Mouse (Mus musculus) gonadal fat pad, adult 2 months (tissue): ENCODE measurements around the gene Serpina1a. TPM values are rescaled to one million over a fixed set of nuclear protein-coding genes. Genes with fewer than 3 reads are reported as not detected.
"Not testable (repeated sequence)": the region's sequence is repeated elsewhere in the genome, so short reads cannot be mapped to it uniquely, and the experiment has no call there.

Experiments
- DNase-seq: peaks from one replicate; pipeline ENCODE4 v3.0.0-alpha.2; 2012; ENCODE audit warnings: low read depth
- polyA plus RNA-seq: library from polyadenylated mRNA; depleted of rRNA; stranded (reverse); fragments of >200 nt; gene quantifications from 2 replicates; pipeline ENCODE4 v1.2.3, GENCODE M21; 2012; rRNA removed

The Serpina1a gene
- polyA plus RNA-seq, result 4.8 and 41.4 TPM in 2 replicates

- DNase-seq, result not testable (repeated sequence)
These were observed at the start of gene Serpina1a for GRCm38 (mm10) chr12:103863101-103863974. Gene Serpina1a (minus strand): TSS chr12:103863562.

GRCm38 (mm10) chr12:103909181-103909580 is 45.8 kb upstream of the Serpina1a start:
- DNase-seq, result not testable (repeated sequence)

GRCm38 (mm10) chr12:103907746-103908145 is 44.4 kb upstream of the Serpina1a start:
- not testable (repeated sequence) for DNase-seq

- DNase-seq, result not testable (repeated sequence)
These were observed 41.5 kb upstream of the Serpina1a start, which contains the start of gene Serpina1c for GRCm38 (mm10) chr12:103904837-103905340. Gene Serpina1c (minus strand): TSS chr12:103904887.

- DNase-seq, result not testable (repeated sequence)
These were observed 38.6 kb upstream of the Serpina1a start for GRCm38 (mm10) chr12:103901929-103902328.

GRCm38 (mm10) chr12:103866873-103867272 is 3.5 kb upstream of the Serpina1a start:
- not testable (repeated sequence) for DNase-seq

GRCm38 (mm10) chr12:103860976-103861375 is 2.4 kb downstream of the Serpina1a start:
- no peak for DNase-seq

- DNase-seq, result not testable (repeated sequence)
These were observed 2.8 kb downstream of the Serpina1a start for GRCm38 (mm10) chr12:103860571-103860970.

GRCm38 (mm10) chr12:103859584-103859983 is 3.8 kb downstream of the Serpina1a start:
- not testable (repeated sequence) for DNase-seq

GRCm38 (mm10) chr12:103853032-103853431 is 10.3 kb downstream of the Serpina1a start:
- not testable (repeated sequence) for DNase-seq

- DNase-seq, result not testable (repeated sequence)
These were observed 33.1 kb downstream of the Serpina1a start, which contains the start of gene Serpina1b for GRCm38 (mm10) chr12:103830273-103830672. Gene Serpina1b (minus strand): TSS chr12:103830373.

GRCm38 (mm10) chr12:103827661-103828372 is 35.5 kb downstream of the Serpina1a start:
- not testable (repeated sequence) for DNase-seq

- not testable (repeated sequence) for DNase-seq
These were observed 39.5 kb downstream of the Serpina1a start for GRCm38 (mm10) chr12:103823826-103824225.

Other genes with a start within 250 kb of the Serpina1a start
- not detected in 2 replicates for gene Serpina10, start 232.1 kb downstream of the Serpina1a start, polyA plus RNA-seq
- gene Serpina6, start 206.3 kb downstream of the Serpina1a start, polyA plus RNA-seq, result 0.07 and 0.22 TPM in 2 replicates
- gene Serpina16, start 187.4 kb downstream of the Serpina1a start, polyA plus RNA-seq, result 428 and 754 TPM in 2 replicates
- gene Serpina1f, start 168.0 kb downstream of the Serpina1a start, polyA plus RNA-seq, result 1,703 and 1,721 TPM in 2 replicates
- 2.5 and 4.3 TPM in 2 replicates for gene Serpina1d, start 90.0 kb downstream of the Serpina1a start, polyA plus RNA-seq
- gene Serpina1b, start 33.2 kb downstream of the Serpina1a start, polyA plus RNA-seq, result 5.8 and 97.4 TPM in 2 replicates
- 5.4 and 7.3 TPM in 2 replicates for gene Serpina1c, start 41.3 kb upstream of the Serpina1a start, polyA plus RNA-seq
- 0.36 and 0.85 TPM in 2 replicates for gene Serpina1e, start 95.4 kb upstream of the Serpina1a start, polyA plus RNA-seq
- gene Serpina11, start 126.4 kb upstream of the Serpina1a start, polyA plus RNA-seq, result not detected in 2 replicates
- gene Serpina9, start 150.2 kb upstream of the Serpina1a start, polyA plus RNA-seq, result not detected in 2 replicates
- gene Serpina12, start 180.9 kb upstream of the Serpina1a start, polyA plus RNA-seq, result 0.07 TPM in 1 of 2 replicates, not detected in the other
- gene Serpina5, start 237.6 kb upstream of the Serpina1a start, polyA plus RNA-seq, result 0.05 and 0.14 TPM in 2 replicates
- gene Serpina3a, start 249.2 kb upstream of the Serpina1a start, polyA plus RNA-seq, result not detected in 2 replicates